Mouse (Mus musculus) heart, adult 2 months (tissue): ENCODE results near the gene Mfsd4b2.

Source experiments
- CTCF ChIP-seq: fragments of 200-600 bp; IDR thresholded peaks from 2 replicates; pipeline ENCODE4 v1.8.1; 2022; ENCODE audit warnings: antibody characterized with exemption, mild to moderate bottlenecking, moderate library complexity
- EP300 ChIP-seq: fragments of 200-500 bp; IDR thresholded peaks from 2 replicates; pipeline ENCODE4 v1.6.1; 2011; ENCODE audit warnings: low read depth, low read length, control low read depth; ENCODE audit not compliant: insufficient read depth
- POLR2A ChIP-seq: fragments of 200-500 bp; IDR thresholded peaks from 2 replicates; pipeline ENCODE4 v1.6.1; 2011; ENCODE audit warnings: mild to moderate bottlenecking, low read depth, low read length, control low read depth; ENCODE audit not compliant: insufficient read depth

- no peak for TF ChIP-seq CTCF
- TF ChIP-seq EP300, result no peak
- no peak for TF ChIP-seq POLR2A
These were observed 33.7 kb upstream of the Mfsd4b2 start for GRCm38 (mm10) chr10:39960441-39960822.
